ENCODE assay signal across 7 mouse cellular contexts in genomic region chr17:32349037-32349732, GRCm38 (mm10). TPM values are rescaled to one million over a fixed set of nuclear protein-coding genes. Genes with fewer than 3 reads are reported as not detected.
DNase-seq lines count a peak whose midpoint lies in the region; ATAC-seq lines count a peak whose summit lies in the region.

No protein-coding gene starts in this region.

- intact Hi-C loops in heart, postnatal 10 days (cut with DNase I) = loop anchor here (1.0 to 2.0 kb wide), 4 partner anchors 38 to 145 kb away; no protein-coding TSS in a partner anchor

- H3K27ac ChIP-seq in embryonic facial prominence, embryonic 11.5 days (replicated peaks; ENCODE audit: low read depth, low read length) = no peak overlapping the region
- H3K27ac ChIP-seq in limb, embryonic 13.5 days = no peak overlapping the region
- peak overlapping the region; percentile 83; the same call in 1 of the 2 replicates for H3K27ac ChIP-seq in midbrain, embryonic 13.5 days

- 12% methylated on average over 4 of the region's 4 CpGs for WGBS in embryonic facial prominence, embryonic 11.5 days
- 14% methylated on average over 4 of the region's 4 CpGs for WGBS in limb, embryonic 13.5 days
- WGBS in midbrain, embryonic 13.5 days = 20% methylated on average over 4 of the region's 4 CpGs

- no peaks in the 10 kb centered on the region for H3K27me3 ChIP-seq in embryonic facial prominence, embryonic 11.5 days (ENCODE audit: control insufficient read depth, insufficient read depth, low read length)
- H3K27me3 ChIP-seq in limb, embryonic 13.5 days = no peaks in the 10 kb centered on the region
- no peaks in the 10 kb centered on the region for H3K27me3 ChIP-seq in midbrain, embryonic 13.5 days

- no peaks in the 10 kb centered on the region for H3K4me1 ChIP-seq in embryonic facial prominence, embryonic 11.5 days (ENCODE audit: control insufficient read depth, insufficient read depth, low read length)
- peaks cover 23% of the 10 kb centered on the region for H3K4me1 ChIP-seq in limb, embryonic 13.5 days
- peaks cover 43% of the 10 kb centered on the region for H3K4me1 ChIP-seq in midbrain, embryonic 13.5 days (replicated peaks)

- DNase-seq in CD4-positive, CD25-positive, alpha-beta regulatory T cell, adult 2 months (ENCODE audit: low read depth, low spot score) = peak; percentile 81
- DNase-seq in MN1 (ENCODE audit: low spot score) = peak; percentile 58
- DNase-seq in embryonic facial prominence, embryonic 11.5 days (ENCODE audit: low spot score) = peak; percentile 62
- DNase-seq in heart, postnatal 10 days = peak; percentile 48 to 54
- DNase-seq in thymus, postnatal 14 days = peak; percentile 50

- peak overlapping the region; percentile 88 for H3K4me3 ChIP-seq in embryonic facial prominence, embryonic 11.5 days (ENCODE audit: low read depth, low read length)
- H3K4me3 ChIP-seq in limb, embryonic 13.5 days = peak overlapping the region; percentile 92
- peak overlapping the region; percentile 56 for H3K4me3 ChIP-seq in midbrain, embryonic 13.5 days (replicated peaks)

- peaks cover 2% of the 10 kb centered on the region for H3K36me3 ChIP-seq in embryonic facial prominence, embryonic 11.5 days (replicated peaks; ENCODE audit: control insufficient read depth, insufficient read depth, low read depth, low read length)
- peaks cover 18% of the 10 kb centered on the region for H3K36me3 ChIP-seq in limb, embryonic 13.5 days
- peaks cover 18% of the 10 kb centered on the region for H3K36me3 ChIP-seq in midbrain, embryonic 13.5 days

- H3K4me2 ChIP-seq in embryonic facial prominence, embryonic 11.5 days (ENCODE audit: low read depth, low read length) = peak overlapping the region; percentile 85
- H3K4me2 ChIP-seq in limb, embryonic 13.5 days (replicated peaks) = peak overlapping the region; percentile 87
- peak overlapping the region; percentile 82 for H3K4me2 ChIP-seq in midbrain, embryonic 13.5 days (replicated peaks)

- ATAC-seq in embryonic facial prominence, embryonic 11.5 days (replicated peaks; ENCODE audit: insufficient number of reproducible peaks, low FRiP score, low TSS enrichment, low read depth) = no peak
- no peak for ATAC-seq in limb, embryonic 13.5 days (ENCODE audit: low FRiP score, low read depth)
- ATAC-seq in midbrain, embryonic 13.5 days = no peak

- peak overlapping the region; percentile 79; the same call in 1 of the 2 replicates for H3K9ac ChIP-seq in embryonic facial prominence, embryonic 11.5 days (replicated peaks; ENCODE audit: low read length)
- H3K9ac ChIP-seq in limb, embryonic 13.5 days = peak overlapping the region; percentile 82
- H3K9ac ChIP-seq in midbrain, embryonic 13.5 days (replicated peaks) = peak overlapping the region; percentile 71

- no peaks in the 10 kb centered on the region for H3K9me3 ChIP-seq in embryonic facial prominence, embryonic 11.5 days (replicated peaks; ENCODE audit: control insufficient read depth, low read length)
- no peaks in the 10 kb centered on the region for H3K9me3 ChIP-seq in limb, embryonic 13.5 days
- no peaks in the 10 kb centered on the region for H3K9me3 ChIP-seq in midbrain, embryonic 13.5 days

RNA-seq across cellular contexts. Expression of gene Akap8l, which starts 1.2 kb away (rescaled TPM):
- polyA plus RNA-seq in embryonic facial prominence, embryonic 11.5 days (2014; fragmentation: Nextera tagmentation; extraction: Ambion mirVana) = 44.3 and 56.2 TPM in 2 replicates
- 10 to 100 TPM; 46.6 to 51.8 TPM for total RNA-seq in heart, postnatal 10 days (2021)
- polyA plus RNA-seq in limb, embryonic 13.5 days (2015; fragmentation: Nextera tagmentation; extraction: Ambion mirVana) = 106 and 116 TPM in 2 replicates
- polyA plus RNA-seq in midbrain, embryonic 13.5 days (2015; fragmentation: Nextera tagmentation; extraction: Ambion mirVana) = 138 and 168 TPM in 2 replicates

RNA-seq across cellular contexts. Expression of gene Akap8, which starts 28.1 kb away (rescaled TPM):
- polyA plus RNA-seq in embryonic facial prominence, embryonic 11.5 days (2014; fragmentation: Nextera tagmentation; extraction: Ambion mirVana) = 53.4 and 53.9 TPM in 2 replicates
- 10 to 100 TPM; 62.0 to 72.8 TPM for total RNA-seq in heart, postnatal 10 days (2021)
- 110 and 123 TPM in 2 replicates for polyA plus RNA-seq in limb, embryonic 13.5 days (2015; fragmentation: Nextera tagmentation; extraction: Ambion mirVana)
- 116 and 121 TPM in 2 replicates for polyA plus RNA-seq in midbrain, embryonic 13.5 days (2015; fragmentation: Nextera tagmentation; extraction: Ambion mirVana)

RNA-seq across cellular contexts. Expression of gene Wiz, which starts 40.1 kb away (rescaled TPM):
- 27.5 and 31.9 TPM in 2 replicates for polyA plus RNA-seq in embryonic facial prominence, embryonic 11.5 days (2014; fragmentation: Nextera tagmentation; extraction: Ambion mirVana)
- total RNA-seq in heart, postnatal 10 days (2021) = 10 to 100 TPM; 29.5 to 30.7 TPM
- 23.4 and 25.2 TPM in 2 replicates for polyA plus RNA-seq in limb, embryonic 13.5 days (2015; fragmentation: Nextera tagmentation; extraction: Ambion mirVana)
- polyA plus RNA-seq in midbrain, embryonic 13.5 days (2015; fragmentation: Nextera tagmentation; extraction: Ambion mirVana) = 33.7 and 36.4 TPM in 2 replicates

RNA-seq across cellular contexts. Expression of gene Rasal3, which starts 54.2 kb away (rescaled TPM):
- 0.63 and 0.77 TPM in 2 replicates for polyA plus RNA-seq in embryonic facial prominence, embryonic 11.5 days (2014; fragmentation: Nextera tagmentation; extraction: Ambion mirVana)
- 1 to 10 TPM in 1 of 2 experiments, under 1 TPM in 1; 0.55 to 1.3 TPM for total RNA-seq in heart, postnatal 10 days (2021)
- polyA plus RNA-seq in limb, embryonic 13.5 days (2015; fragmentation: Nextera tagmentation; extraction: Ambion mirVana) = 0.85 and 1.1 TPM in 2 replicates
- polyA plus RNA-seq in midbrain, embryonic 13.5 days (2015; fragmentation: Nextera tagmentation; extraction: Ambion mirVana) = 0.54 TPM in 2 replicates
